Mouse (Mus musculus): ENCODE data around the gene Pi4k2a. TPM values are rescaled to one million over a fixed set of nuclear protein-coding genes. Genes with fewer than 3 reads are reported as not detected.
A peak's percentile ranks its signal among the peaks of the same experiment; 100 is the strongest.

Pi4k2a gene
- total RNA-seq (2021): 10 to 100 TPM; 13.0 to 13.7 TPM
- long read RNA-seq, experiment 1, transcript Pi4k2a-201 (9 exons, 3,604 nt): major isoform, 16 of 25 reads
- long read RNA-seq, experiment 1, partial matches to known transcripts: 1 of 25 reads
- long read RNA-seq, experiment 1, other reads (novel, unspliced or antisense): 6 of 25 reads
- long read RNA-seq, experiment 2, transcript Pi4k2a-201 (9 exons, 3,604 nt): major isoform, 14 of 20 reads
- long read RNA-seq, experiment 2, partial matches to known transcripts: 1 of 20 reads
- long read RNA-seq, experiment 2, other reads (novel, unspliced or antisense): 2 of 20 reads

DNA sequence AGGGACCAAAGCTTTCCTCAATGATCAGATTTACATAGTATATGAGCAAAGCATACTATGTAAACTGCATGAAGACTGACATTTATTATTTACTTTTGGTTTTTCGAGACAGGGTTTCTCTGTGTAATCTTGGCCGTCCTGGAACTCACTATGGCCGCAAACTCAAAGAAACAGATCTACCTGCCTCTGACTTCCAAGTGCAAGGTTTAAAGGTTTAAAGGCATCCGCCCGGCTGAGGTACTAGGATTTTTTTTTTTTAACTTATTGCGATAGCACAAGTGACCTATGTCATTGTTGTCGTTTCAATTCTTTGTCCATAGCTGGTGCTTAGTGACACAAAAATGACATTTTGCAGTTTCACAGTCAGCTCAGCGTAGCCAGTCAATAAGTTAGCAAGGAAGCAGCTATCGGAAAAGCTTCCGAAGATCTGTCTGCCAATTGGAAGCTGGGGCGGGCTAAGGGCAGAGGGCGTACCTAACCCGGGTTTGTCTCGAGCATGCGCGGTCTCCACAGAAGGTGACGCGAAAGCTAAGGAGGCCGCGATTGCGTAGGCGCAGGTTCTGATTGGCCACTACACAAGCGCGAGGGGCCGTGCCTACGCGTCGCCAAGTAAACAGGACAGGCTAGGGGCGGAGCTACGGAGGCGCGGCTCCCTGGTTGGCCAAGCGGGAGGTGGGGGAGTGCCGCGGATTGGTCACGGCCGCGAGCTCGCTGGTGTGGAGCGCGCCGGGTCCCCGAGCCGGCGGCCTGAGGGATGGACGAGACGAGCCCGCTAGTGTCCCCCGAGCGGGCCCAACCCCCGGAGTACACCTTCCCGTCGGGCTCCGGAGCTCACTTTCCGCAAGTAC lies at the start of gene Pi4k2a:
Gene Pi4k2a (plus strand): TSS at position 723 of the 848 bp plus-strand sequence.
- peak; percentile 99 for DNase-seq (ENCODE audit: low spot score)

DNA sequence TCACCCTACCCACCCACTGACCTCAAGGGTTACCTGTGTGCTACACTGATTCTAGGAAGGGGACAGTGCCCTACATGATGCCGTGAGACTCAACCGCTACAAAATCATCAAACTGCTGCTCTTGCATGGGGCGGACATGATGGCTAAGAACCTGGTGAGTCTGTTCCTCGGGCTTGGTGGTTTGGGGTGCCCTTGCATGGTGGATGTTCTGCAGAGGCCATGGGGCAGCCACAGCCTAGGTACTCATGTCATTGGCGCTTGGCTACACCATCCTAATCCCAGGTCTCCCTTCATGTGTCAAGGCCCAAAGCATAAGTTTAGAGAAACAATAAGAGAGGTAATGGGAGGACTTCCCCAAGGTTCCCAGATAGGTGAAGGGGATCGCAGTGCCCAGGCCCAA lies 46.3 kb upstream of the Pi4k2a start:
- no peak for DNase-seq (ENCODE audit: low spot score)

DNA sequence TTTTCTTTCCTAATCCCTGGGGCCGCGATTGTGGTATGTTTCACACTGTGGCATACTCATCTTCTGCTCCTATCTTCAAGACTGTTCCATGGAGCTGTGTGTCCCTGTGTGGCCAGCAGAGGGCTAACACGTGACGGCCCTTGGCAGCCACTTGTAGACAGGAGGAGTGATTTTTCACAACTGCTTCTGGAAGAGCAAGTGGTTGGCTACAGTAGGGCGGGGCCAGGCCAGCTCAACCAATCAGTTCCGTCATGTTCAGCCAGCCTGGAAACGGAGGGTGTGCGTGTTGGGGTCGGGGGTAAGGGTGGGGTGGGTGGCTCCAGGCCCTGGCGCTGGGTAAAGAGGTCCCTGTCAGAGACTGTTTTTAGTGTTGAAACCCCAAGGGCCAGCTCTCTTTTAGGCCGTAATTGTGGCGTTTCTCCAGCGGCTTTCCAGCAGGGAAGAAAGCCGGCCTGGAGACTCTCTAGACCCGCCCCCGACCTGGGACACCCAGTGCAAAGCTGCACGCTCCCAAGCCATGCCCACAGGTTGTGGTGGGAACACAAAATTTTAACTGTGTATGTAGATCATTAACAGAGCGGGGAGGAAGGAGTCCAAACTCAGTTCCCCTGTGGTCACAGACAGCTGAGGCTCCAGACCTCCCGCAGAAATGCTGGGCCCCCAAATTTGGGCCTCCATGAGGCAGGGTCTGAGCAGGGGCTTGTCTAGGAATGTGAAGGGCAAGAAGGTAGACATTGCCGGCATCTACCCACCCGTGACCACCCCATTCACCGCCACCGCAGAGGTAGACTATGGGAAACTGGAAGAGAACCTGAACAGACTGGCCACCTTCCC lies 44.8 kb upstream of the Pi4k2a start, which contains the start of gene Hoga1:
Gene Hoga1 (plus strand): TSS at position 342 of the 834 bp plus-strand sequence.
- peak; percentile 90 for DNase-seq (ENCODE audit: low spot score)

DNA sequence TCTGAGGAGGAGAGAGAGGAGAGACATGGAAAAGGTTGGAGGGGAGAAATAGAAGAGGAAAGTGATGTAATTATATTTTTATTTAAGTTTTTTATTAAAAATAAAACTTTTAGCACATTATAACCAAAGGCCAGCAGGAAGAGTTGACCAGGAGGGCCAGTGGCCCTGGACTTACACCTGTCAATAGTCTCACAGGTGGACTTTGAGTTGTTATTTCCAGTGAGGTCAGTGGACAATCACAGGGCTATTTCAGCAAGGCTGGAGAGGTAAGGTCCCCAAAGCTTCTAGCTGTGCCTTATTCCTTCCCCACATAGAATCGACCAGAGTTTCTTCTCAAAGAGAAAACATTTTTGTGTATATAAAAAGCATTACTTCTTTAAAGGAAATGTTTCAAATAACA lies 40.0 kb upstream of the Pi4k2a start:
- no peak for DNase-seq (ENCODE audit: low spot score)

DNA sequence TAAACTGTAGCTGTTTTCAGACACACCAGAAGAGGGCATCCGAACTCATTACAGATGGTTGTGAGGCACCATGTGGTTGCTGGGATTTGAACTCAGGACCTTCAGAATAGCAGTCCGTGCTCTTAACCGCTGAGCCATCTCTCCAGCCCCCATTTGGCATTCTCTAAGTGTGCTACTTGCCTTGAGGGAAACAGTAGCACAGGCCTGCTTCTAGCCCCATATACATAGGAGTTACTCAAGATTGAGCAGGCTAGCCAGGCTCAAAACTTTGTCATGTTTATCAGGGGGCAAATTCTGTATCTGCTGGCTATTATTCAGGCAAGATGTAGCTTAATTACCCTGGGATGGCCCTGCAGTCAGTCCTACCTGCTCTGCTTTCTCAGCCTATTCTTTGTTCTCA lies 38.9 kb upstream of the Pi4k2a start:
- DNase-seq (ENCODE audit: low spot score): no peak

DNA sequence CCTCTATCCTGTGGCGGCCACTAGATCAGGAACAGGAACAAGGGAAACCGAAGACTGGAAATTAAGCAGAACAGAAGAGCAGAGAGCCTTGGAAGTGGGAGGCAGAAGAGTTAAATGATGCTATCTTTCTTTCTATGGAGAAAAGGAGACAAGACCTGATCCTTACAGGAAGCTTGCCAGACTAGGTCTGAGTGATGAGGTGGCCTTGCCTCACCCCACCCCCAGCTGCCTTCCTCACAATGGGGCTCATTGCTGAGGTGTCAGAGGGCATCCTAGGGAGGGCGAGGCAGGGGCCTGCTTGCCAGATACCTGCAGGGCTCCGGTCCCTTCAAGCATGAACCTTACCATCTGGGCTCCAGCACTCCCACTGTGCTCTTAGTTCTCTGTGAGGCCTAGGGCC lies 38.3 kb upstream of the Pi4k2a start, which contains the start of gene 4933411K16Rik:
Gene 4933411K16Rik (plus strand): TSS at position 301 of the 400 bp plus-strand sequence.
- no peak for DNase-seq (ENCODE audit: low spot score)

DNA sequence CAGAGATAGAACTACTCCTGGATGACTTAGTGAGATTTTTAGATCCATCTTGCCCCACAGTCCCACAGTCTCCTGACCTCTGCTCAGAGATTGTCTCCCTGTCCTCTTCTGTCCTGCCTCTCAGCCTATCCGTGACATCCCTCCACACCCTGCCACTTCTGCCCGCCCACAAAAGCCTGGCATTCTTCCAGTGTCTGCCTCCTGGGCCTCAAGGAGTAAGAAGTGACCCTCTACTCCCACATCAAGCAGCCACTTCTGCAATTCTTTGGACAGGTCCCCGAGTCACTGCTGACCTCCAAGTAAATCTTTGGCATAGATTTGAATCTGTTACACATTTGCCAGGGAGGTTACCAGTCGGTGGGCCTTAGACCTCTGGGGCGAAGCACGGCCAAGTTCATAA lies 36.0 kb upstream of the Pi4k2a start:
- DNase-seq (ENCODE audit: low spot score): no peak

DNA sequence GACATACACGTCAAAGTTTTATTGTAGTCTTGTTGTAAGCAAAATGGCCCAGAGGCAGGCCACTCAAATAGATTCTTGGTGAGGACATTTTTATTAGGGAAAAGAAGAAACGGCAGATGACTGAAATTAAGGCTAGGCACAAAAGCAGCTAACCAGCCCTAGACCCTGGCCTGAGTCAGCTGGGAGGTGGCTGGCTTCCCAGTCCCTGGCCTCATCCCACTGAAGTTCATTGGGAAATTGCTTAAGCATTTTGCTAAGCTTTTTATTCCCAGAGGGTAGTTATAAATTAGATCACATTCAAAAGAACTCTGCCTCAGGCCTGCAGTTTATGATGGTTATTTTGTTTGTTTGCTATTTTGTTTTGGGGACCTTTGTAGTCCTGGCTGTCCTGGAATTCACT lies 34.4 kb upstream of the Pi4k2a start:
- DNase-seq (ENCODE audit: low spot score): peak; percentile 74

DNA sequence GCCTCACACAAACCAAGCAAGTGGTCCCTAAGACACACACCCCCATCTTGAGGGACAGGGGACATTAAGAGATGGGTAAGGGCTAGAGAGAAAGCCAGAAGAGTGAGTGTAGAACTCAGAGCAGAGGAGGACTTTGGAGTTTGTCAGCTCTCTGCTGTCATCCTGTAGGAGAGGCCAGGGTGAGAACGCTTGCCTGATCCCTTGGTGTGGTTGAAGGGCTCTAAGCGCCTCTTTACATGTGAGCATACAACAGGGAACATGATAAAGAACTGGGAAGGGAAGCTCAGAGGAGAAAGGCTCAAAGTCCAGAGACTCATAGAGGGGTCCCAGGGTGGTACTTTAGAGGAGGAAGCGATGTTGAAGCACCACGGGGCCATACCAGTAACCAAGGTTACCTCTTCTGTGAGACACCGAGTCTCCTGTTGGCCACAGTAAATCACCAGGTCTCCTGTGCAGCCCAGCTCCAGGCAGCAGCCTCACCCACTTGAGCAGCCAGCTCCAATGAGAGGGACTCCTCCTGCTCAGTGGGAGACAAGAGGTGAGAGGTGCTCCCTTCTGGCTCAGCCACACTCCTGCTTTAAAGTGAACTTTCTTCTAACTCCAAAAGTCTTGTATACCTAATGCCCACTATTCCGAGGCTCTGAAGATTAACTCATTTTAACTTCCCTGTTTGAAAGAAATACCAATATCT lies 33.4 kb upstream of the Pi4k2a start:
- DNase-seq (ENCODE audit: low spot score): no peak

DNA sequence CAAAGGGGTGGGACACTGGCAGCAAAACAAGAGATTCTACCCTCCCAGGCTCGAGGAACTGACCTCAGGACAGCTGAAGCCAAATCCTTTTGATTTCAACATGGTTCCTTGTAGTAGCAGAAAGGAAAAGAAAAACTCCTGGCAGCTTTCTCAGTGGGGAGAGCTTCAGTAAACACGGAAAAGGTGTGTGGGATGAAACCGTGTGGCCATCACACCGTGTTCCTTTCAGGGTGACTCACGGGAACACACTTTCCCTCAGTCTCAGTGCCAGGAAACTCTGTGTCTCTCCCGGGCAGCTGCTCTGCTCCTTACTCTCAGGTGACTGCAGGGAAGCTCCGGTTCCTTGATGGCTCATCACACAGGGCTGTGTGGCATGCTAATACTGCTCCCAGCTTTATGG lies 31.8 kb upstream of the Pi4k2a start:
- DNase-seq (ENCODE audit: low spot score): peak; percentile 62

DNA sequence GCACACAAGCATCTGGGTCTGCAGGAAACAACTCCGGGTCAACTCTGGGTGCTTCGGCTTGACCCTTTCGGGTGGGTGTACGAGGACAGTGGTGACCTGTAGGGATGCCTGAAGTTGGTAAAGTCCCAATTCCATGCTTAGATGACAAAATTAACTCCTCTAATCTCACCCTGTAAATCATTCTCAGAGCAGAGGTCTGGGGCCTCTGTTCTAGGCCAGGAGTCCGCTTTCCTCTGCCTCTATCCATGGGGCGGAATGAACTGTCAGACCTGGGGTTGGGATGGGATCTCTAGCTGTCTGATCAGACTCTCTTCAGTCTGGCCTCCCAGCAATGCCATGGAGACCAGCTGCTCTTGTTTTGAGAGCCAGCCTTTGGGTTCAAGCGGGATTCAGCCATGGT lies 28.8 kb upstream of the Pi4k2a start:
- no peak for DNase-seq (ENCODE audit: low spot score)

DNA sequence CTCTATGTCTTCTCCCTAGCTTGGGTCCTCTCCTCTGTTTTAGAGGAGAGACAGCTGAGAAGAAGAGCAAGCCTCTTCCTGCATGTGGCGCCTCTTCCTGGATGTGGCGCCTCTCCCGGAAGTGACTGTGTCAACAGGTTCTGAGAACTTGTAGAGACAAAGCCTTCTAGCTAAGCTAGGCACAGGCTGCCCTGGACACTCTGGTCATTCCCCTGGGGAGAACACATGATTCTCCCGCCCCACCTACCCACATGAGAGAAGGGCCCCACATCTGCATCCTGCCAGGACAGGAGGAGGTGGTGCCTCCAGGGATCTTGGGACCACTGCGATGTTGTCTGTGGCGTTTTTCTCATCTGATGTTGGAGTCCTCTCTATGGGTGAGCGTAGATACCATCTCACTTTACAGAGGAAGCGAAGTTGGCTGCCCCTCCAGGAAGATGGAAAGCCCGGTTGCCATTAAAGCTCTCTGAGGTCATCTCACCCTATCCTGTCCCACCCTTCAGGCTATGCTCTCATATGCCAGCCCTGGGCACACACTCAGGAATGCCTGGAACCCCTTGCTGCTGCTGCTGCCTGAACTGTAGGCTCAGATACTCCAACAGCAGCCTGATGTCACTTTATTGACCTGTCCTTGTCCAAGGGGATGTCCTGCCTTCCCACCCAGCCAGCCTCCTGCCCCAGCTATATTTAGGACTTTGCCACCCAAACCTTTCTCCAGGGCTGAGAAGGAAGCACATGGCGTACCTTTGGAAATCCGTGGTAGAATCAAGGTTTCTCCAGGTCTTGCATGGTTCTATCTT lies 21.6 kb upstream of the Pi4k2a start:
- DNase-seq (ENCODE audit: low spot score): peak; percentile 81

DNA sequence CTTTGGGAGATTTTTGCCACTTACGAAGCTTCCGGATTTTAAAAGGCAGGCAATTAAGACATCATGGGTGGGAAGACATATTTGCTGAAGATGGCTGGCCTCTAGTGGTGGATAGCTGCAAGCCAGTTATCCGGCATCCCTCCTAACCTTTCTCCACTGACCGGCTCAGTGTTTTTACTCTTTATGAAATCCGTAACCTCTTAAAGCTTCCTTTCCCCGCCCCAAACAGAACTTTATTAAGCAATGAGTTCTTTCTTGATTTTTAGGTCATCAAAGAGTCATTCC lies 21.1 kb upstream of the Pi4k2a start:
- peak; percentile 59 for DNase-seq (ENCODE audit: low spot score)

DNA sequence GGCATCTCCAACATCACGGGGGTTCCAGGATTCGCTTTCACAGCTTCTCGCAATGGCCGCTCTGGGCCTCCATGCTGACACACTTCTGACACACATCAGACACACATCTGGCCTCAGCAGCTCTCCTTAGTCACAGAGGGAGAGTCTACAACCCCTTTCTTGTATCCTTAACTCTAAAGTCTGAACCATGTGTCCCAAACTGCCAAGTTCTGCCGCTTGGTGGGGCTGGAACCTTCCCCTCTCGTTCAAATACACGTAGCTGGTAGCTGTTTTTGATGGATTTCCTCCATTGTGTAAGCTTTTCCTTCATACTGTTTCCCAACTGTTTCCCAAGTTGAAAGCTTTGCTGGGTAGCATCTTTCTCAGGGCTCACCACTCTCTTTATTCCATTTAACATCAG lies 19.0 kb upstream of the Pi4k2a start:
- DNase-seq (ENCODE audit: low spot score): no peak

DNA sequence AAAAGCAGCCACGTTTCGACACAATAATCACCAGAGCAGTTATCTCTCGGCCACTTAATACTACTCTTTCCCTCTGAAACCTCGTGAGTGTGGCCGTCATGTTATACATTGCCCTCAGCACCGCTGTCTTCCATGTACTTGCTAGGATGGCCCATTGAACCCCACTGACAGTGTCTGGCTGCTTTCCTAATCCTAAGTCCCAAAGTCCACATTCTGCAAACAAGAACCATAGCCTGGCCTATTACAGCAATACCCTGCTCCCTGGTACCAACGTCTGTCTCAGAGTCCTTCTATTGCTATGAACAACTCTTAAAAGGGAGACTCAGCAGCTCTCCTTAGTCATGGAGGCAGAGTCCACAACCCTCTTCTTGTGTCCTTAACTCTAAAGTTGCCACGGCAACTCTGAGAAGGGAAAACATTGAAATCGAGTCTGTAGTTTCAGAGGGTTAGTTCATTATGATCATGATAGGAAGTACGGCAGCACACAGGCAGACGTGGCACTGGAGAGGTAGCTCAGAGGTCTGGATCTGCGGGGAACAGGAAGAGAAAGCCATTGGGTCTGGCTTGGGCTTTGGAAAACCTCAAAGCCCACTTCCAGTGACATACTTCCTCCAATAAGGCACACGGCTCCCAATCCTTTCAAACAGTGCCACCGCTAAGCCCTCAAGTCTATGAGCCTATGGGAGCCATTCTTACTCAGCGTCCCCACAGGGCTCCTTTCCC lies 18.2 kb upstream of the Pi4k2a start:
- DNase-seq (ENCODE audit: low spot score): no peak

DNA sequence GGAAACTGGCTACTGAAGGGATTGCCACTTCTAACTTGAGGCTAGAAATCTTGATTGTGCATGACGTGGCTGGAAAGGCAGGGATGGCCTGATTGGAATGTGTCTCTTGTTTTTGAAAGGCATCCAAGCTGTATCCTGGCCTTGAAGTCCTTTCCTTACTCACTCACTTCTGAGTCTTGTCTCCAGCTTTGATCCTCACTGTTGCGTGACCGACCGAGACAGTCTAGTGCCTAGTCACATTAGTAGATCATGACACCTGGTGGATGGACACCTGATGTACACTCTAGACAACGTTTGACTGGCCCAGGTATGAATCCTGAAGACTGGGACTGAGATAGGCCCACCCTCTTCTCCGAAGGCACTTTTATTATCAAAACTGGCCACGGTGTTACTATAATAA lies 17.5 kb upstream of the Pi4k2a start:
- no peak for DNase-seq (ENCODE audit: low spot score)

DNA sequence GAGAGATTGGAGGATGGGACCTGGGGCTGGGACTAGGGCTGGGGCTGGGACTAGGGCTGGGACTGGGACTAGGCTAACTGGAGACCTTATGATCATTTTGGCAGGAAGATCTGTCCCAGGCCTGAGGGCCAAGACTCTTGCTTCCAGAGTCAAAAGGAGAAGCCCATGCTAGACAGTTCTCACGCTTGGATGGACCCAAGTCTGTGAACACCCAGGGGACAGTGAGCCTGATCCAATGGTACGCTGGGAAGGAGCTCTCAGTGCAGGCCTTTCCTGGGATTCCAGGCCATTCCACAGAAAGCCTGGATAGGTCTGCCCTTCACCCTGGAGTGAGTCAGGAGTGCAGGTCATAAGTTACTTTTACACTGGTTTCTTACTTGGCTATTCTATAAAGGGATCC lies 15.2 kb upstream of the Pi4k2a start:
- no peak for DNase-seq (ENCODE audit: low spot score)

DNA sequence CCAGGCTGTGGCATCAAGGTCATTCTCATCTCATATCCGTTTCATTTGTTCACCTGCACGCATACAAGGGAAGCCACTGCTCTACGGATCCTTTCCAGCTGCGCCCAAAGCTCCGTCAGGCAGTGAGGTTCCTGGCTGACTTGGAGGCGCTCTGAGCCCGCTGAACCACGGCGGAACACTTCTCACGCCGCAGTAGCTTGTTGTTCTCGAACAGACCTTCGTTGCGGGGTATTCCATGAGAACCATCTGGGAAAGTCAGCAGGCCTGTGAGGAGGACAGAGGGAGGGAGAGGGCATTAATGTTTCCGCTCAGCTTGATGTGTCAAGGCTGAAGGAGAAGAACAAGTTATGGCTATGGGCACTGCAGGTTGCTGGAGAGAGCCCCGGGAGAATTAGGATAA lies 14.3 kb upstream of the Pi4k2a start:
- no peak for DNase-seq (ENCODE audit: low spot score)

DNA sequence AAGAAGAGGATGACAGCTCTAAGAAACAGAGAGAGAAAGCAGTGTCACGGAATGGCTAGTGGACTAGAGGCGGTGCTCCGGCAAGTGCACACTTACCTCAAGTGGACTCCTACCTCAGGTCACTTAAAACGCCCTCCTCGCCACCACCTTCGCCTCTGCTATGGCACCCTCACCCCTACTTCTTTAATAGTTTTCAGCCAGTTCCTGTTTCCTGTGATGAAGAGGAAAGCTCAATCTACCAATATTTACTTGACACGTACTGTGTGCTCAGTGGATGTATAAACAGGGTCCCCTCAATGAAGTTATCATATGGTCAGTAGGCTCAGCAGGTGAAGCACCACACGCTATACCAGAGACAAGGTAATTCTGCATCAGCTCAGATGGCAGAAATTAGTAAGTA lies 11.7 kb upstream of the Pi4k2a start:
- DNase-seq (ENCODE audit: low spot score): no peak

DNA sequence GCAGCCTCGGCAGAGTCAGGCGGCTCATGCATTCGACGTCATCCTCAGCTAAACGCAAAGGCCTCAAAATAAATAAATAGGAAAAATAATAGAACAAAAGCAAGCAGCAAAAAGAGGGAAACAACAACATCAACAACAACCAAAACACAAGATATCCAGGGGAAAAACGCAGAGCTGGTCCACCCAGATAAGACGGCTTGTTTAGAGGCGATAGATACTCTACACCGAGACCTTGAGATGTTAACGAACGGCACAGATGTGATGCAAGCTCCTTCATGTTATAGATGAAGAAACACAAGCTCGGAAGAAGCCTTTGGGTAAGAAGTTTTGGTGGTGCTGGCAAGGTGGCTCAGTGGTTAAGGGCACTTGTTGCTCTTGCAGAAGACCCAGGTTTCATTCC lies 11.3 kb upstream of the Pi4k2a start:
- no peak for DNase-seq (ENCODE audit: low spot score)

Data from gastrocnemius, adult 18-20 months (tissue).